Mouse (Mus musculus) kidney, postnatal 14 days (tissue): ENCODE data around the gene Ano10.

Experiments
- DNase-seq: peaks from one replicate; pipeline ENCODE4 v3.0.0; 2022; ENCODE audit warnings: mixed read lengths

Ano10 gene

GRCm38 (mm10) chr9:122244080-122244799, 50.0 kb downstream of the Ano10 start:
- DNase-seq = peak; percentile 68

- no peak for DNase-seq
Measured at GRCm38 (mm10) chr9:122243297-122243696, 50.9 kb downstream of the Ano10 start.

- DNase-seq = no peak
Measured at GRCm38 (mm10) chr9:122242856-122243255, 51.4 kb downstream of the Ano10 start.

- DNase-seq = no peak
Measured at GRCm38 (mm10) chr9:122241812-122242400, 52.3 kb downstream of the Ano10 start.

GRCm38 (mm10) chr9:122240629-122241199, 53.5 kb downstream of the Ano10 start:
- no peak for DNase-seq

- DNase-seq = no peak
Measured at GRCm38 (mm10) chr9:122234741-122235140, 59.5 kb downstream of the Ano10 start.

GRCm38 (mm10) chr9:122233972-122234345, 60.3 kb downstream of the Ano10 start:
- no peak for DNase-seq

GRCm38 (mm10) chr9:122233316-122233971, 60.8 kb downstream of the Ano10 start:
- no peak for DNase-seq

GRCm38 (mm10) chr9:122232912-122233311, 61.3 kb downstream of the Ano10 start:
- DNase-seq = no peak

GRCm38 (mm10) chr9:122230701-122231100, 63.5 kb downstream of the Ano10 start:
- no peak for DNase-seq

GRCm38 (mm10) chr9:122226419-122226818, 67.8 kb downstream of the Ano10 start:
- no peak for DNase-seq

GRCm38 (mm10) chr9:122225309-122225708, 68.9 kb downstream of the Ano10 start:
- peak; percentile 54 for DNase-seq

GRCm38 (mm10) chr9:122223005-122223404, 71.2 kb downstream of the Ano10 start:
- no peak for DNase-seq

- DNase-seq = no peak
Measured at GRCm38 (mm10) chr9:122219934-122220333, 74.3 kb downstream of the Ano10 start.

- DNase-seq = no peak
Measured at GRCm38 (mm10) chr9:122216945-122217529, 77.2 kb downstream of the Ano10 start.

- no peak for DNase-seq
Measured at GRCm38 (mm10) chr9:122215118-122215517, 79.1 kb downstream of the Ano10 start.

GRCm38 (mm10) chr9:122208311-122208710, 85.9 kb downstream of the Ano10 start:
- no peak for DNase-seq

GRCm38 (mm10) chr9:122205543-122206200, 88.6 kb downstream of the Ano10 start:
- DNase-seq = peak; percentile 34

GRCm38 (mm10) chr9:122204508-122204907, 89.7 kb downstream of the Ano10 start:
- DNase-seq = no peak

GRCm38 (mm10) chr9:122199253-122199652, 95.0 kb downstream of the Ano10 start:
- DNase-seq = peak; percentile 73

GRCm38 (mm10) chr9:122198621-122199020, 95.6 kb downstream of the Ano10 start:
- DNase-seq = no peak

GRCm38 (mm10) chr9:122197021-122197420, 97.2 kb downstream of the Ano10 start:
- DNase-seq = no peak
